Mouse (Mus musculus) spleen, postnatal 36 days (tissue): ENCODE data around the gene Lrrc4.

Experiments used
- DNase-seq, 2 experiments: peaks; one replicate each; pipeline ENCODE4 v3.0.0; 2022; ENCODE audit warnings: low spot score in 2 of 2, mixed read lengths in 1 of 2

The Lrrc4 gene

GRCm38 (mm10) chr6:28674686-28675085 is 156.9 kb downstream of the Lrrc4 start:
- no peak for DNase-seq

GRCm38 (mm10) chr6:28672388-28672787 is 159.2 kb downstream of the Lrrc4 start:
- no peak for DNase-seq

GRCm38 (mm10) chr6:28669251-28669650 is 162.3 kb downstream of the Lrrc4 start:
- DNase-seq = no peak

GRCm38 (mm10) chr6:28667586-28667985 is 164.0 kb downstream of the Lrrc4 start:
- no peak for DNase-seq

GRCm38 (mm10) chr6:28664716-28665115 is 166.8 kb downstream of the Lrrc4 start:
- DNase-seq = no peak

GRCm38 (mm10) chr6:28663670-28664069 is 167.9 kb downstream of the Lrrc4 start:
- DNase-seq = no peak

GRCm38 (mm10) chr6:28663004-28663403 is 168.5 kb downstream of the Lrrc4 start:
- DNase-seq = no peak

GRCm38 (mm10) chr6:28656511-28656910 is 175.0 kb downstream of the Lrrc4 start:
- DNase-seq = no peak

GRCm38 (mm10) chr6:28645231-28645630 is 186.3 kb downstream of the Lrrc4 start:
- no peak for DNase-seq

GRCm38 (mm10) chr6:28642909-28643308 is 188.6 kb downstream of the Lrrc4 start:
- DNase-seq = no peak

- DNase-seq = no peak
These were observed 191.5 kb downstream of the Lrrc4 start for GRCm38 (mm10) chr6:28640088-28640487.

- DNase-seq = no peak
These were observed 195.8 kb downstream of the Lrrc4 start for GRCm38 (mm10) chr6:28635531-28636348.

- DNase-seq = no peak
These were observed 196.5 kb downstream of the Lrrc4 start for GRCm38 (mm10) chr6:28635092-28635491.

GRCm38 (mm10) chr6:28633656-28634055 is 197.9 kb downstream of the Lrrc4 start:
- DNase-seq = no peak

GRCm38 (mm10) chr6:28633120-28633519 is 198.4 kb downstream of the Lrrc4 start:
- no peak for DNase-seq

- DNase-seq = no peak
These were observed 200.6 kb downstream of the Lrrc4 start for GRCm38 (mm10) chr6:28630926-28631325.

- DNase-seq = no peak
These were observed 201.7 kb downstream of the Lrrc4 start for GRCm38 (mm10) chr6:28629866-28630265.

- peak in 1 of 2 experiments; percentile 18 for DNase-seq
These were observed 203.1 kb downstream of the Lrrc4 start for GRCm38 (mm10) chr6:28628408-28628807.

- no peak for DNase-seq
These were observed 208.6 kb downstream of the Lrrc4 start for GRCm38 (mm10) chr6:28622963-28623362.

- peak in 1 of 2 experiments; percentile 4 for DNase-seq
These were observed 209.0 kb downstream of the Lrrc4 start for GRCm38 (mm10) chr6:28622522-28622921.

GRCm38 (mm10) chr6:28621961-28622360 is 209.6 kb downstream of the Lrrc4 start:
- no peak for DNase-seq

GRCm38 (mm10) chr6:28621431-28621830 is 210.1 kb downstream of the Lrrc4 start:
- no peak for DNase-seq

GRCm38 (mm10) chr6:28618751-28619153 is 212.8 kb downstream of the Lrrc4 start:
- peak in 1 of 2 experiments; percentile 8 for DNase-seq

- DNase-seq = no peak
These were observed 213.2 kb downstream of the Lrrc4 start for GRCm38 (mm10) chr6:28618299-28618698.
